Mouse (Mus musculus) kidney, postnatal 0 days (tissue): ENCODE results near the gene Tbc1d16. TPM values are rescaled to one million over a fixed set of nuclear protein-coding genes. Genes with fewer than 3 reads are reported as not detected.

Source experiments
- ATAC-seq: fragments of 200-750 bp; cut with Nextera tagmentation; replicated peaks from 2 replicates; pipeline ENCODE4 v1.8.0; 2017; ENCODE audit warnings: low read depth, moderate number of reproducible peaks, moderate TSS enrichment, moderate library complexity; ENCODE audit not compliant: low FRiP score
- DNase-seq: peaks from one replicate; pipeline ENCODE4 v3.0.0-alpha.2; 2016; ENCODE audit warnings: low spot score
- H3K27ac ChIP-seq: fragments of 300-500 bp; sonication (generic); 2 replicates; pipeline ENCODE4 v1.5.1; 2014; ENCODE audit warnings: mild to moderate bottlenecking
- H3K27me3 ChIP-seq: fragments of 300-500 bp; sonication (generic); 2 replicates; pipeline ENCODE4 v1.6.1; 2014; ENCODE audit warnings: low read length, mixed read lengths; ENCODE audit not compliant: insufficient read depth
- H3K36me3 ChIP-seq: fragments of 300-500 bp; sonication (generic); 2 replicates; pipeline ENCODE4 v1.6.1; 2014; ENCODE audit warnings: low read length, mixed read lengths; ENCODE audit not compliant: insufficient read depth
- H3K4me1 ChIP-seq: fragments of 300-500 bp; sonication (generic); replicated peaks from 2 replicates; pipeline ENCODE4 v1.6.1; 2014; ENCODE audit warnings: antibody characterized with exemption, low read length, mixed read lengths; ENCODE audit not compliant: insufficient read depth
- H3K4me2 ChIP-seq: fragments of 300-500 bp; sonication (generic); 2 replicates; pipeline ENCODE4 v1.6.1; 2014; ENCODE audit warnings: mild to moderate bottlenecking, low read length, moderate library complexity, mixed read lengths
- H3K4me3 ChIP-seq: fragments of 300-500 bp; sonication (generic); replicated peaks from 2 replicates; pipeline ENCODE4 v1.5.1; 2014; ENCODE audit warnings: low read depth, low read length
- H3K9ac ChIP-seq: fragments of 300-500 bp; sonication (generic); 2 replicates; pipeline ENCODE4 v1.6.1; 2014; ENCODE audit warnings: low read depth, low read length
- H3K9me3 ChIP-seq: fragments of 300-500 bp; sonication (generic); replicated peaks from 2 replicates; pipeline ENCODE4 v1.6.1; 2016; ENCODE audit warnings: low read length, inconsistent platforms, mixed read lengths
- CTCF ChIP-seq: IDR thresholded peaks from 2 replicates; pipeline ENCODE4 v1.5.1; 2016; ENCODE audit warnings: antibody characterized with exemption, low read depth, mild to moderate bottlenecking, moderate library complexity
- WGBS: fragments of 180-500 bp; shearing (Covaris S2); extraction: QIAGEN DNeasy Blood & Tissue Kit; methylation state at CpG from one replicate; pipeline ENCODE4 v1.1.7; 2014; 5-methylcytosine and 5-hydroxymethylcytosine counted together
- microRNA-seq: library from miRNA; unstranded; fragments of <30 nt; microRNA quantifications from one replicate; pipeline ENCODE4, GENCODE M21; 2016
- polyA plus RNA-seq: library from polyadenylated mRNA; unstranded; fragments of >200 nt; fragmentation: Nextera tagmentation; extraction: Ambion mirVana; gene quantifications from 2 replicates; pipeline ENCODE4 v1.2.1, GENCODE M21; 2015

The Tbc1d16 gene
- polyA plus RNA-seq, 1 experiment from 2014 or later: 9.2 TPM

DNA sequence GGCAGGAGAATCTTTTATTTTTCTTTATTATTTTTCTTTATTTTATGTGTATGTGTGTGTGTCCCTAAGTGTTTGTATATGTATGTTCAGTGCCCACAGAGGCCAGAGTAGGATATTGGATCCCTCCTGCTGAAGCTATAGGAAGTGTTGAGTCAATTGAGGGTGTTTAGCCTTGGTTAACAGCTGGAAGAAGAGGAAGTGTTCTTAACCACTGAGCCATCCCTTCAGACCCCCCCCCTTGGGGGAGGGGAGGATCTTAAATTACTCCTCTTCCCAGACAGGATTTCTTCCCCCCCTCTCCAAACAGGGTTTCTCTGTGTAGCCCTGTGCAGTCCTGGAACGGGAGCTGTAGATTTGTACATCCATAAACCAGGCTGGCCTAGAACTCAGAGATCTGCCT, 135.0 kb downstream of the Tbc1d16 start:
- 75% methylated on average over 1 of the region's 1 CpGs for WGBS
- Histone ChIP-seq H3K27me3 (peaks cover 17% of the 10 kb centered on the region), H3K27ac (no peak overlapping the region), H3K4me3 (no peak overlapping the region), H3K9ac (no peak overlapping the region), H3K4me2 (no peak overlapping the region), H3K36me3 (no peaks in the 10 kb centered on the region), H3K9me3 (no peaks in the 10 kb centered on the region), H3K4me1 (peaks cover 17% of the 10 kb centered on the region; the same call in 1 of the 2 replicates)
- no peak for DNase-seq
- no peak for ATAC-seq
- no peak for TF ChIP-seq CTCF

Small RNAs within 50 kb of the gene (microRNA-seq; reads per million reads assigned to microRNA genes)
- gene Mir6934: 0.80 reads per million

Other genes starting within 250 kb of the Tbc1d16 start
- gene Enpp7, start 240.3 kb downstream of the Tbc1d16 start, polyA plus RNA-seq: not detected in 2 replicates
- 16.7 and 18.4 TPM in 2 replicates for gene Cbx2, start 205.5 kb downstream of the Tbc1d16 start, polyA plus RNA-seq
- gene Cbx8, start 187.5 kb downstream of the Tbc1d16 start, polyA plus RNA-seq: 6.1 and 7.7 TPM in 2 replicates
- gene Cbx4, start 142.3 kb downstream of the Tbc1d16 start, polyA plus RNA-seq: 8.0 and 9.7 TPM in 2 replicates
- gene Ccdc40, start 73 bp upstream of the Tbc1d16 start, polyA plus RNA-seq: 3.3 and 4.0 TPM in 2 replicates
- gene Gaa, start 39.4 kb upstream of the Tbc1d16 start, polyA plus RNA-seq: 64.6 and 68.5 TPM in 2 replicates
- 260 and 285 TPM in 2 replicates for gene Eif4a3, start 71.6 kb upstream of the Tbc1d16 start, polyA plus RNA-seq
- gene Card14, start 79.3 kb upstream of the Tbc1d16 start, polyA plus RNA-seq: 0.99 and 1.2 TPM in 2 replicates
- gene Sgsh, start 127.0 kb upstream of the Tbc1d16 start, polyA plus RNA-seq: 9.8 and 10.1 TPM in 2 replicates
- 8.0 and 8.3 TPM in 2 replicates for gene Slc26a11, start 127.1 kb upstream of the Tbc1d16 start, polyA plus RNA-seq
- 8.8 and 10.0 TPM in 2 replicates for gene Rnf213, start 164.6 kb upstream of the Tbc1d16 start, polyA plus RNA-seq